Mouse (Mus musculus) kidney, embryonic 16.5 days (tissue): ENCODE measurements around the gene Sorbs1. TPM values are rescaled to one million over a fixed set of nuclear protein-coding genes. Genes with fewer than 3 reads are reported as not detected.

Experiments
- ATAC-seq: fragments of 200-750 bp; cut with Nextera tagmentation; 2 replicates; pipeline ENCODE4 v1.8.0; 2017; ENCODE audit warnings: moderate TSS enrichment; ENCODE audit not compliant: low FRiP score, low TSS enrichment
- H3K27ac ChIP-seq: fragments of 300-500 bp; sonication (generic); 2 replicates; pipeline ENCODE4 v1.5.1; 2014; ENCODE audit warnings: low read length
- H3K27me3 ChIP-seq: fragments of 300-500 bp; sonication (generic); 2 replicates; pipeline ENCODE4 v1.6.1; 2014; ENCODE audit warnings: low read length, control low read depth, mixed read lengths; ENCODE audit not compliant: insufficient read depth
- H3K36me3 ChIP-seq: fragments of 300-500 bp; sonication (generic); 2 replicates; pipeline ENCODE4 v1.6.1; 2014; ENCODE audit warnings: low read length, control low read depth, mixed read lengths; ENCODE audit not compliant: insufficient read depth
- H3K4me1 ChIP-seq: fragments of 300-500 bp; sonication (generic); 2 replicates; pipeline ENCODE4 v1.6.1; 2014; ENCODE audit warnings: low read length, control low read depth, mixed read lengths; ENCODE audit not compliant: insufficient read depth
- H3K4me2 ChIP-seq: fragments of 300-500 bp; sonication (generic); replicated peaks from 2 replicates; pipeline ENCODE4 v1.6.1; 2014; ENCODE audit warnings: low read depth, low read length
- H3K4me3 ChIP-seq: fragments of 300-500 bp; sonication (generic); 2 replicates; pipeline ENCODE4 v1.5.1; 2014; ENCODE audit warnings: mild to moderate bottlenecking, low read length
- H3K9ac ChIP-seq: fragments of 300-500 bp; sonication (generic); replicated peaks from 2 replicates; pipeline ENCODE4 v1.6.1; 2014; ENCODE audit warnings: low read length
- H3K9me3 ChIP-seq: fragments of 300-500 bp; sonication (generic); 2 replicates; pipeline ENCODE4 v1.6.1; 2016; ENCODE audit warnings: low read length, control low read depth
- WGBS: fragments of 180-500 bp; shearing (Covaris S2); extraction: QIAGEN DNeasy Blood & Tissue Kit; methylation state at CpG from one replicate; pipeline ENCODE4 v1.1.7; 2014; 5-methylcytosine and 5-hydroxymethylcytosine counted together
- polyA plus RNA-seq: library from polyadenylated mRNA; unstranded; fragments of >200 nt; fragmentation: Nextera tagmentation; extraction: Ambion mirVana; gene quantifications from 2 replicates; pipeline ENCODE4 v1.2.1, GENCODE M21; 2015

Sorbs1 gene
- polyA plus RNA-seq, 1 experiment from 2014 or later, result 60.1 TPM

- no peaks in the 10 kb centered on the region for H3K4me1 ChIP-seq
- ATAC-seq, result no peak
- H3K27ac ChIP-seq, result no peak overlapping the region
- H3K27me3 ChIP-seq, result no peaks in the 10 kb centered on the region
- no peaks in the 10 kb centered on the region for H3K9me3 ChIP-seq
- no peaks in the 10 kb centered on the region for H3K36me3 ChIP-seq
- H3K4me2 ChIP-seq, result no peak overlapping the region
- 72% methylated on average over 2 of the region's 2 CpGs for WGBS
- H3K9ac ChIP-seq, result no peak overlapping the region
- no peak overlapping the region for H3K4me3 ChIP-seq
Observed at GRCm38 (mm10) chr19:40256376-40257050, 257.1 kb downstream of the Sorbs1 start.

GRCm38 (mm10) chr19:40255561-40255960 is 258.0 kb downstream of the Sorbs1 start:
- Histone ChIP-seq H3K4me2 (no peak overlapping the region), H3K4me3 (no peak overlapping the region), H3K4me1 (no peaks in the 10 kb centered on the region), H3K27ac (no peak overlapping the region), H3K9me3 (no peaks in the 10 kb centered on the region), H3K36me3 (no peaks in the 10 kb centered on the region), H3K9ac (no peak overlapping the region), H3K27me3 (no peaks in the 10 kb centered on the region)
- ATAC-seq, result no peak
- 66% methylated on average over 1 of the region's 1 CpGs for WGBS

- no peak overlapping the region for H3K27ac ChIP-seq
- WGBS, result 82% methylated on average over 3 of the region's 3 CpGs
- no peaks in the 10 kb centered on the region for H3K4me1 ChIP-seq
- no peak overlapping the region for H3K4me3 ChIP-seq
- H3K27me3 ChIP-seq, result no peaks in the 10 kb centered on the region
- no peaks in the 10 kb centered on the region for H3K9me3 ChIP-seq
- ATAC-seq, result no peak
- no peaks in the 10 kb centered on the region for H3K36me3 ChIP-seq
- H3K4me2 ChIP-seq, result no peak overlapping the region
- H3K9ac ChIP-seq, result no peak overlapping the region
Observed at GRCm38 (mm10) chr19:40254741-40255140, 258.8 kb downstream of the Sorbs1 start.

DNA sequence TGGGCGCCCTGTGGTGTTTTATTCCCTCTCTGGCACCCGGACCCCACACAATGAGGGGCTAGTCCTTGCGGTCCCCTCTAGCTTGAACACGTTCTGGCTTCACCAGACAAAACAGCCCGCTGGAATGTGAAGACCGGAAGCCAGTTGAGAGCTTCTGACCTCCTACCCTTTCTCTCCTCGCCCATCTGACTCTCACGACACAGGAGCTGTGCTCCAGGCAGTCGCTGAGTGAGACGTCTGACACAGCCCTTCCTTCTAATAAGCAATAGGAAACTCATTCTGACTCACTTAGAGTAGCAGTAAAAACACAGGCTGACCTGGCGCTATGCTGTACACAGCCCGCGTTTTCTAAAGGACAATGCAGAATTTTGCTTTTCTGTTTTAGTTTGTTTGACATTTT is 259.8 kb downstream of the Sorbs1 start:
- no peak overlapping the region for H3K9ac ChIP-seq
- no peak for ATAC-seq
- no peaks in the 10 kb centered on the region for H3K27me3 ChIP-seq
- H3K4me1 ChIP-seq, result no peaks in the 10 kb centered on the region
- H3K27ac ChIP-seq, result no peak overlapping the region
- WGBS, result 43% methylated on average over 13 of the region's 13 CpGs
- H3K36me3 ChIP-seq, result no peaks in the 10 kb centered on the region
- no peaks in the 10 kb centered on the region for H3K9me3 ChIP-seq
- no peak overlapping the region for H3K4me2 ChIP-seq
- no peak overlapping the region for H3K4me3 ChIP-seq

- Histone ChIP-seq H3K27ac (no peak overlapping the region), H3K9me3 (no peaks in the 10 kb centered on the region), H3K4me1 (no peaks in the 10 kb centered on the region), H3K9ac (no peak overlapping the region), H3K4me2 (no peak overlapping the region), H3K36me3 (no peaks in the 10 kb centered on the region), H3K4me3 (no peak overlapping the region), H3K27me3 (no peaks in the 10 kb centered on the region)
- WGBS, result 84% methylated on average over 4 of the region's 4 CpGs
- ATAC-seq, result no peak
Observed at GRCm38 (mm10) chr19:40251115-40251514, 262.5 kb downstream of the Sorbs1 start.

DNA sequence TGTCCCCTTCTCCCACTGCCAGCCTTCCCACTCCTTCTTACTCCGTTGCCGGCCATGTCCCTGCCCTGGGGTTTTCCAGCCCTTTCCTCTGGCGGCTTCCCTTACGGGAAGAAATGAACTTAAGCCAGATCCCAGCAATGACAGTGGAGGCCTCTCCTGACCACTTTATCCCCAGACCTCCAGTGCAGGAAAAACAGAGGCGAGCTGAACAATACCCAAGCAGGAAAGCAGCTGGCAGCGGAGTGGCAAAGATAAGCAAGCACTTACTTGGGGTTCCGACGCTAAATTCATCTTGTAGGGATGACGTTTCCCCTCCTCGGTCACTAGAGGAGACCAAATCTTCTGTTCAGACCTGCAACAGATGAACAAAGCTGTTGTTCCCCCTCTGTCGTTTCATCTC is 264.2 kb downstream of the Sorbs1 start:
- Histone ChIP-seq H3K27me3 (no peaks in the 10 kb centered on the region), H3K27ac (no peak overlapping the region), H3K9me3 (no peaks in the 10 kb centered on the region), H3K36me3 (no peaks in the 10 kb centered on the region), H3K9ac (no peak overlapping the region), H3K4me2 (no peak overlapping the region), H3K4me3 (no peak overlapping the region), H3K4me1 (no peaks in the 10 kb centered on the region)
- 75% methylated on average over 11 of the region's 11 CpGs for WGBS
- no peak for ATAC-seq

DNA sequence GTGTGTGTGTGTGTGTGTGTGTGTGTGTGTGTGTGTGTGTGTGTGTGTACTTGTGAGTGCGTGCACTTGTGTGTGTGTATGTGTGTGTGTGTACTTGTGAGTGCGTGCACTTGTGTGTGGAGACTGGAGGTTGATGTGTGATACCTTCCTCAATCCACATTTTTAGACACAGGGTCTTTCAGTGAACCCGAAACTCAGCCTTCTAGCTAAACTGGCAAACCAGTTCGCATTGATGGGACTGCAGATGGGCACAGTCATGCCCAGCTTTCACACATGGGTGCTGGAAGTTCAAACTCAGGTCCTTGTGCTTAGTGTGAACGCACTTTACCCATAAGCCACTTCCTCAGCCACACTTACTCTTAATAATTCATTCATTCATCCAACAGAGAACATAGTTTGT is 265.1 kb downstream of the Sorbs1 start:
- 91% methylated on average over 5 of the region's 5 CpGs for WGBS
- H3K27ac ChIP-seq, result no peak overlapping the region
- H3K4me1 ChIP-seq, result no peaks in the 10 kb centered on the region
- no peaks in the 10 kb centered on the region for H3K27me3 ChIP-seq
- no peaks in the 10 kb centered on the region for H3K9me3 ChIP-seq
- ATAC-seq, result no peak
- no peak overlapping the region for H3K4me3 ChIP-seq
- no peak overlapping the region for H3K9ac ChIP-seq
- H3K36me3 ChIP-seq, result no peaks in the 10 kb centered on the region
- H3K4me2 ChIP-seq, result no peak overlapping the region

DNA sequence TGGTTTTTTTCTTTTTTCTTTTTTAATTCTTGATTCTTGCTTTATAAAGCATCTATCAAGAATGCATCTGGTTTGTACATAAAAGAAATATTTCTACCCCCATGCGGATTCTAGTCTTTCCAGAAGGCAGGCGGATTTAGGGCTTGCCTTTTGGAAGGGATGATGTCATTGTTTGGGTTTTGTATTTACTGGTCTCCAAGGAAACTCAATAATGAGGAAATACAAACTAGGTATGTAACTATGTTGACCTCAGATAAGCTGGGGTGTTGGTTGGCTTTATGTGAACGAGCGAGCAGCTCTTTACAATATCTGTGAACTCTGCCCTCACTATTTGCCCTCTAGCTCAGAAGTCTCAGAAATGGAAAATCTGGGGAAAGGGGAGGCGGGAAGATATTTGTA is 266.3 kb downstream of the Sorbs1 start:
- Histone ChIP-seq H3K36me3 (no peaks in the 10 kb centered on the region), H3K4me1 (no peaks in the 10 kb centered on the region), H3K27ac (no peak overlapping the region), H3K27me3 (no peaks in the 10 kb centered on the region), H3K9me3 (no peaks in the 10 kb centered on the region), H3K4me2 (no peak overlapping the region), H3K9ac (no peak overlapping the region), H3K4me3 (no peak overlapping the region)
- no peak for ATAC-seq
- WGBS, result 70% methylated on average over 5 of the region's 5 CpGs

GRCm38 (mm10) chr19:40246646-40247267 is 266.8 kb downstream of the Sorbs1 start:
- H3K9ac ChIP-seq, result no peak overlapping the region
- H3K4me2 ChIP-seq, result no peak overlapping the region
- H3K36me3 ChIP-seq, result no peaks in the 10 kb centered on the region
- no peak overlapping the region for H3K4me3 ChIP-seq
- H3K4me1 ChIP-seq, result no peaks in the 10 kb centered on the region
- no peaks in the 10 kb centered on the region for H3K27me3 ChIP-seq
- WGBS, result 84% methylated on average over 7 of the region's 7 CpGs
- no peak overlapping the region for H3K27ac ChIP-seq
- ATAC-seq, result no peak
- H3K9me3 ChIP-seq, result no peaks in the 10 kb centered on the region
